Mouse (Mus musculus) limb, embryonic 12.5 days (tissue): Measurements from ENCODE around the gene Klf3. TPM values are rescaled to one million over a fixed set of nuclear protein-coding genes. Genes with fewer than 3 reads are reported as not detected.

Source experiments
- ATAC-seq: fragments of 200-750 bp; cut with Nextera tagmentation; 2 replicates; pipeline ENCODE4 v1.8.0; 2017; ENCODE audit warnings: low read depth, moderate TSS enrichment; ENCODE audit not compliant: insufficient number of reproducible peaks, insufficient read depth, low FRiP score, low TSS enrichment
- H3K27ac ChIP-seq: fragments of 300-500 bp; sonication (generic); 2 replicates; pipeline ENCODE4 v1.5.1; 2016; ENCODE audit warnings: mild to moderate bottlenecking, moderate library complexity
- H3K27me3 ChIP-seq: fragments of 300-500 bp; sonication (generic); 2 replicates; pipeline ENCODE4 v1.6.1; 2016; ENCODE audit warnings: mild to moderate bottlenecking, moderate library complexity
- H3K36me3 ChIP-seq: fragments of 300-500 bp; sonication (generic); 2 replicates; pipeline ENCODE4 v1.6.1; 2016; ENCODE audit warnings: mild to moderate bottlenecking, moderate library complexity
- H3K4me1 ChIP-seq: fragments of 300-500 bp; sonication (generic); replicated peaks from 2 replicates; pipeline ENCODE4 v1.6.1; 2016
- H3K4me2 ChIP-seq: fragments of 300-500 bp; sonication (generic); 2 replicates; pipeline ENCODE4 v1.6.1; 2016; ENCODE audit warnings: mild to moderate bottlenecking, moderate library complexity
- H3K4me3 ChIP-seq: fragments of 300-500 bp; sonication (generic); replicated peaks from 2 replicates; pipeline ENCODE4 v1.5.1; 2016; ENCODE audit warnings: mild to moderate bottlenecking
- H3K9ac ChIP-seq: fragments of 300-500 bp; sonication (generic); replicated peaks from 2 replicates; pipeline ENCODE4 v1.6.1; 2016; ENCODE audit warnings: mild to moderate bottlenecking, moderate library complexity
- H3K9me3 ChIP-seq: fragments of 300-500 bp; sonication (generic); 2 replicates; pipeline ENCODE4 v1.6.1; 2016; ENCODE audit warnings: mild to moderate bottlenecking, moderate library complexity
- WGBS: fragments of 180-500 bp; shearing (Covaris S2); methylation state at CpG from one replicate; pipeline ENCODE4 v1.1.7; 2016; 5-methylcytosine and 5-hydroxymethylcytosine counted together
- polyA plus RNA-seq: library from polyadenylated mRNA; unstranded; fragments of >200 nt; fragmentation: Nextera tagmentation; extraction: Ambion mirVana; gene quantifications from 2 replicates; pipeline ENCODE4 v1.2.1, GENCODE M21; 2016

Gene Klf3
- polyA plus RNA-seq, 1 experiment from 2014 or later = 37.8 TPM

DNA sequence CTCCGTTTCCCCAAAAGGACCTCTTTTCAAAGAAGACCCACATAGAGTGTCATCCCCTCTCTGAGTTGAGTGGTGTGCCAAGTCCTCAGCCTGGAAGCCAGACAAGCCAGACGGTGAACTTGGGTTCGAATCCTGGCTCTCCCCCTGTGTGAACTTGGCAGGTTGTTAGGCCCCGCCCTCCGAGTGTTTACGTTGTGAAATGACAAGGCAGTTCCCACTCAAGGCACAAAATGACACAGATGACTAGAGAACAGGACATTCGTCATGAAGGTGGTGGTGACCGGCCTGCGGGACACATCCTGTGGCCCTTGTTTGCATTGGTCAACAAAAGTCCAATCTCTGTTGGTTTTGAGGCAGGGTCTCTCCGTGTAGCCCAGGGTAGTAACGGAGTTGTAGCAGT is 6.7 kb downstream of the Klf3 start:
- no peak overlapping the region for H3K27ac ChIP-seq

DNA sequence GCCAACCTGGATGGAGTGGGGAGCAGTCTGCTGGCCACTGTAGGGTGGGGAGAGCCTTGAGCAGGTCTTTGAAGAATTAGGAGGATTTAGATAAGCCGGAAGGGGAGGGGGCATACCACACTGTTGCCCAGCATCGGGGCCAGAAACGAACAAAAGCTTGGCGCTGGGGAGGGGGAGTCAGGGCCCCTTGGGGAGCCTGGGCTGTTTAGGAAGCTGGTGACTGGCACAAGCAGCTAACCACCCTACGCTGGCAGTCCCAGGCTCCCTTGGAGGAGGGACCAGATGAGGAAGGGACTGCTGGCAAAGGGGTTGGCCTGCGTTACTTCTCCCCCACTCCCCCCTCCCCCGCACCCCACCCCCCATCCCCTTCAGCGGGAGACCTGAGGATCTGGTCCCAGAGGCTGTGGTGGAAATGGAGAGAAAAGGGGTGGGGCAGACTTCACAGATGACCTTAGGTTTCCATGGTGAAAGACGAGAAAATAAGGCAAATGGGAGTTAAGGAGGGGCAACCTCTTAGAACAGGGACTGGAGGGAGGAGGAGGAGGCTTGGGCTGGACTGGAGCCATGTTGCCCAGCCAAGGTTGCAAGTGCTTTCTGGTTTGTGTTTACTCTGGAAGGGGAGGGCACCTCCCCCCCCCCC is 7.8 kb downstream of the Klf3 start:
- H3K9me3 ChIP-seq = no peaks in the 10 kb centered on the region
- 0 out of 2 replicates have a peak overlapping the region, but pooled peaks have one; percentile 18 for H3K9ac ChIP-seq
- no peak overlapping the region for H3K4me3 ChIP-seq
- H3K4me2 ChIP-seq = peak overlapping the region; percentile 40
- WGBS = 2% methylated on average over 9 of the region's 9 CpGs
- H3K4me1 ChIP-seq = peaks cover 63% of the 10 kb centered on the region
- peak overlapping the region; percentile 91 for H3K27ac ChIP-seq
- no peaks in the 10 kb centered on the region for H3K27me3 ChIP-seq
- 0 out of 2 replicates have a peak, but pooled peaks cover 3% of the 10 kb centered on the region for H3K36me3 ChIP-seq
- ATAC-seq = peak; percentile 16; the same call in 1 of the 2 replicates

More for the DNA sequence above, 6.7 kb downstream of the Klf3 start:
- WGBS = 92% methylated on average over 11 of the region's 11 CpGs
- H3K4me3 ChIP-seq = no peak overlapping the region
- H3K27me3 ChIP-seq = no peaks in the 10 kb centered on the region
- 0 out of 2 replicates have a peak, but pooled peaks cover 3% of the 10 kb centered on the region for H3K36me3 ChIP-seq
- peaks cover 68% of the 10 kb centered on the region for H3K4me1 ChIP-seq
- H3K9ac ChIP-seq = no peak overlapping the region
- H3K9me3 ChIP-seq = no peaks in the 10 kb centered on the region
- no peak overlapping the region for H3K4me2 ChIP-seq
- no peak for ATAC-seq

DNA sequence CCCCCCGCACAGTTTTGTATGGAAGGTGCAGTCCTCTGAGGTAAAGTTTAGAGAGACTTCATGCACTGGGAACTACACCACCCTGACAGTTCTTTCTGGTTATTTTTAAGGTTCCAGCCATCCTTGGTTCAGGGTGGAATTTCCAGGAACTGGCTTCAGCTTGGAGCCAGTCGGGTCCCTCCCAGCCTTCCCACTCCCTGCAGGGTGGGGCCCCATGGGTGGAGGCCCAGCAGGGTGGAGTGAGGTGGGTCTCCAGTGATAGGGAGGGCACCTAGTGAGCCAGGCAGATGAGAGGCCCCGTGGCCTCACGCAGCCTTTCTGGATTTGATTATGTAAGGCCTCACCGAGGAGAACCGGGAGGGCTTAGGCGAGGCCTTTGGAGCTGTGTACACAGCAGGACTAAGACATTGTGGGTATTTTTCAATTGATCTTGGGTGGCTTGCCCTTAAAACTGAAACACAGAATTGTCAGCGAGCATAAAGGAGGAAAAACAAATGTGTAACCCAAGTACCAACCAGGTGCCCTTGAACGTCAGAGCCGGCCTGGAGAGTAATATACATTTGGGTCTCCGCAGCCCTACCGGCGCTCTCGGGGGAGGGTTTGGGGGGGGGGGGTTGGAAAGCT is 8.4 kb downstream of the Klf3 start:
- Histone ChIP-seq H3K4me1 (peaks cover 63% of the 10 kb centered on the region), H3K27ac (peak overlapping the region; percentile 91), H3K27me3 (no peaks in the 10 kb centered on the region), H3K9me3 (no peaks in the 10 kb centered on the region), H3K36me3 (peaks cover 3% of the 10 kb centered on the region; the same call in 1 of the 2 replicates), H3K9ac (0 out of 2 replicates have a peak overlapping the region, but pooled peaks have one; percentile 9), H3K4me3 (no peak overlapping the region), H3K4me2 (peak overlapping the region; percentile 40)
- ATAC-seq = 0 out of 2 replicates have a peak, but pooled peaks have one; percentile 20
- 6% methylated on average over 14 of the region's 14 CpGs for WGBS

DNA sequence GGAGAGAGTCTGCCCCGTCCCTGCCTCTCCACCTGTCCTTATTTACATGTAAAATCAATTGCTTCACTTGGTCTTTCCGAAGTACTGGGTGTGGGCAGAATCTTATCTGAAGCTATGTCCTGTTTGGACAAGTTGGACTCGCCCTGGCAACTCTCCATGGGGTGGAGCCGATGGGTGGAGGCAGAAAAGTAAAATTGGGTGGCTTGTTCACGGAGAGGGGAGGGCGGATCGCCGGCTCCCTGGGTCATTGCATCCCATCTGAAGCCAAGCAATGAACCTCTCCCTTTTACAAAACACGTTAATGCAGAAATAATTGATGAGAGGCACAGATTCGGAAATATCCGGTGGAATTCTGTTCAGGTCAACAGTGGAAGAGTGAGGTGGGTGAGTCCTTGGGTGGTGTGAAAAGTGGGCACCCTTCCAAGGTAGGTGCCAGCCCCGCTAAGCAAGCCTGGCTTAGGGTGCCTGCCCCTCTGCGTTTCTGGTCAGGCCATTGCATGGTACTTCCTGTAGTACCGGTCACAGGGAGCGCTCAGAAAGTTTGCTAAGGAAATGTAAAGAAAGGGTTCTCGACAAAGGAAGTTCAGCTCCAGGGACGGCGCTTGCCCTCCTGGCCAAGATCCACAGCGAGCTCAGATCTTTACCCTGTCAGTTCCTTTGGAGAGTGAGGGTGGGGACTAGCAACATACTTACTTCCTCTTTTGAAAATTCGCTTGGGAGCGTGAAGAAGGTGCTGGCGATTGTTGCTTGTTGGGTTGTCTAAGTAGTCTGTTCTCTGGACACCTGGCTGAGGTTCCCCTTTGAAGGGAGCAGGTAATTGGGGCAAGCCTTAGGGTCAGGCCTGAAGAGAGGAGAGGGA is 9.2 kb downstream of the Klf3 start:
- 28% methylated on average over 22 of the region's 22 CpGs for WGBS
- H3K36me3 ChIP-seq = peaks cover 9% of the 10 kb centered on the region; the same call in 1 of the 2 replicates
- H3K27ac ChIP-seq = peak overlapping the region; percentile 91
- peak overlapping the region; percentile 44; the same call in 1 of the 2 replicates for H3K9ac ChIP-seq
- H3K4me1 ChIP-seq = peaks cover 60% of the 10 kb centered on the region
- ATAC-seq = no peak
- peak overlapping the region; percentile 40 for H3K4me2 ChIP-seq
- no peaks in the 10 kb centered on the region for H3K27me3 ChIP-seq
- H3K9me3 ChIP-seq = no peaks in the 10 kb centered on the region
- H3K4me3 ChIP-seq = no peak overlapping the region

DNA sequence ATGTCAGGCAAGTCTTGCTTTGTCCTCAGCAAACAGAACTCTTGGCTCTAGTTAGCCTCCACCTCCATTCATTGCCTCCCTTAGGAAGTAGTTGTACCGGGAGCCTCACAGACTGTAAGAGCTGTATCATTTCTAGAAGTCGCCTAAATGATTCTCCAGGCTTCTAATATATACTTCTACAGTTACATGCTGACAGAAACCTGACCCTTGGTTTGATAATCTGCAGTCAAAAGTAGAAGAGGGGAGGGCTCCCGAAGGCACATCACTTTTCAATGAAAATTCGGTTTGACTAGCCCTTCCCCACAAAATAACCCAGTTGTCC is 9.8 kb downstream of the Klf3 start:
- no peak overlapping the region for H3K4me3 ChIP-seq
- H3K4me1 ChIP-seq = peaks cover 55% of the 10 kb centered on the region
- H3K27me3 ChIP-seq = no peaks in the 10 kb centered on the region
- ATAC-seq = no peak
- 36% methylated on average over 4 of the region's 4 CpGs for WGBS
- peak overlapping the region; percentile 91 for H3K27ac ChIP-seq
- peak overlapping the region; percentile 44; the same call in 1 of the 2 replicates for H3K9ac ChIP-seq
- H3K9me3 ChIP-seq = no peaks in the 10 kb centered on the region
- peak overlapping the region; percentile 40; the same call in 1 of the 2 replicates for H3K4me2 ChIP-seq
- peaks cover 11% of the 10 kb centered on the region; the same call in 1 of the 2 replicates for H3K36me3 ChIP-seq

DNA sequence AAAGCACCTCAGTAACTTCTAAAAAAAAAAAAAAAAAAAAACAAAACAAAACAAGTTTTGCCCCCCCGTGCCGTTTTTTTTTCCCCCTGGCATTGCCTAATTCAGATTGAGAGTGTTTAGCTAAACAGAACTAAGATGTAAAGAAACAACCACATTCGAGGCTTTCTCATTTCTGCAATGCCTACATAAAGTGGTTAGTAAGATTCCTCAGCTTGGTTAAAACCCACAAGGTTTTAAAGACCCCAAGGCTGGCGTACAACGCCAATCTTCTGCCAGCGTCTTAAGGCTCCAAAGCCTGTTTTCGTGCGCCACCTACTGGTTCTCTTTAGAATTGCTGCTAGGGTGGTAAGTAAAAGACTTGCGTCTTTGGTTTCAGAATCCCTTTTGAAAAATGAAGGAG is 10.2 kb downstream of the Klf3 start:
- H3K4me2 ChIP-seq = no peak overlapping the region

DNA sequence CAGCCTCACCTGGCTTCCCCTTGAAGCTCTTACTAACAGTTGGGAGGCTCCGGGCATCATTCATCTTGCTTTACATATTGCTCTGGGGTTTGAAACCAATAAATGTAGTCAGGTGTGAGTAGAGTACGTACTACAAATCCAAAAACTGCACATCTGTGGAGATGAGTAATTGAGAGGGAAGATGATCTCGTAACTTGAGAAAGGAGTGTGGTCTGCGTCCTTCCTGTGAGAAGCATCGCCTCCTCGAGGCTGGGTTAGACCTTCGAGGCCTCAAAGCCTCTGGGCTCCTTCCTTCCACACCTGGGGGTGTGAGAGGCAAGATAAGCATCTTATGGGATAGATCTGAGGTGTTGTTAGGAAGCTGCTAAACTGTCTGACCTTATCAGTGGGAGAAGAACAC is 11.2 kb downstream of the Klf3 start:
- no peak overlapping the region for H3K9ac ChIP-seq
- no peaks in the 10 kb centered on the region for H3K9me3 ChIP-seq
- no peak overlapping the region for H3K4me2 ChIP-seq
- H3K27ac ChIP-seq = no peak overlapping the region
- peaks cover 46% of the 10 kb centered on the region for H3K4me1 ChIP-seq
- H3K4me3 ChIP-seq = no peak overlapping the region
- no peak for ATAC-seq
- peaks cover 18% of the 10 kb centered on the region for H3K36me3 ChIP-seq
- WGBS = 81% methylated on average over 7 of the region's 7 CpGs
- H3K27me3 ChIP-seq = no peaks in the 10 kb centered on the region

More for the DNA sequence above, 10.2 kb downstream of the Klf3 start:
- 10% methylated on average over 9 of the region's 9 CpGs for WGBS
- H3K36me3 ChIP-seq = peaks cover 11% of the 10 kb centered on the region; the same call in 1 of the 2 replicates
- no peaks in the 10 kb centered on the region for H3K9me3 ChIP-seq
- H3K9ac ChIP-seq = no peak overlapping the region
- no peak overlapping the region for H3K27ac ChIP-seq
- H3K4me3 ChIP-seq = no peak overlapping the region
- no peak for ATAC-seq
- H3K4me1 ChIP-seq = peaks cover 51% of the 10 kb centered on the region
- no peaks in the 10 kb centered on the region for H3K27me3 ChIP-seq

DNA sequence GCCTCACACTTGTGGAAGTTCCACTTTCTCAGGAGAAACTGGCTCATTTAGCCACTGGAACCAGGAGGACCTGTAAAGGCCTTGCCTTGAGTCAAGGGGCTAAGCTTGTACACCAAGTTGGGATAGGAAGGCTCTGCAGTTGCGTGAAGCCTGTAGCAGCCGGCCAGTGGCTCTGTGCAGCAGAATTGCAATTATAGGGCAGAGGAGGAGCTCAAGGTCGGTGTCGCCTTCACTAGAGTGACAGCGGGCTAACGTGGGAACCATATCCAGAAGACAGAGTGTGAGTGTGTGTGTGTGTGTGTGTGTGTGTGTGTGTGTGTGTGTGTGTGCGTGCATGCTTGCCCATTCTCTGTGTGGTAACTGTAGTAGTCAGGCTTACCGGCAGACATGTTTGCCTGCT is 12.4 kb downstream of the Klf3 start:
- H3K27ac ChIP-seq = no peak overlapping the region
- H3K9me3 ChIP-seq = no peaks in the 10 kb centered on the region
- H3K27me3 ChIP-seq = no peaks in the 10 kb centered on the region
- H3K9ac ChIP-seq = no peak overlapping the region
- no peak overlapping the region for H3K4me3 ChIP-seq
- H3K4me2 ChIP-seq = no peak overlapping the region
- peaks cover 24% of the 10 kb centered on the region for H3K36me3 ChIP-seq
- 82% methylated on average over 8 of the region's 8 CpGs for WGBS
- ATAC-seq = no peak
- H3K4me1 ChIP-seq = peaks cover 38% of the 10 kb centered on the region

DNA sequence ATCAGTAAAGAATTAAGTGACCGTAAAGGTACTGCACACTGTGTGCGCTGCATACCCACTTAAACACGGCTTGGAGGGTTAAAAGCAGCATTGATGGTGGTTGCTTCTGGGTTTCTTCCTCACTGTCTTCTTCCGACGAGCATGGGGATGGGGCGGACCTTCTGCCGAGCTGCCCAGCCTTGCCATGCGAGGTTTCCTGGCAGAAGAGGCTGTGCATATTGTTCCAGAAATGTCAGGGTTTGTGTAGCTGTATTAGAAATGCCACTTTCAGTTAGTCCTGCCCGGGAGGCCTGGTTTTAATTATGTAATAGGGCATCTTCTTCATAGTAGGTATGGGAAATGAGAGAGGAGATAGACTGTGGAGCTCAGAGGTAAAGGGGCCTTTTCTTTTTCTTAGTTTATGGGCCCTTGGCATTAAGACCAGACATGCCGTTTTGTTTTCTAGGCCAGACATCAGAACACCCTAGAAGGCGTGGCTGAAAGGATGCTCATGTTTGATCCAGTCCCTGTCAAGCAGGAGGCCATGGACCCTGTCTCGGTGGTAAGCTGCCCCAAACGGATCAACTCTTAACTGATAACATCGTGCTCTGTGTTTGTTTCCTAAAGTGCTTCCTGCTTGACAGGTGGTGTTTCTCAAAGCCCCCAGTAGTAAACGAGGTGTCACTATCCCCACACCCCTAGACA is 13.2 kb downstream of the Klf3 start:
- Histone ChIP-seq H3K27ac (no peak overlapping the region), H3K27me3 (no peaks in the 10 kb centered on the region), H3K4me3 (no peak overlapping the region), H3K9me3 (no peaks in the 10 kb centered on the region), H3K4me1 (peaks cover 30% of the 10 kb centered on the region), H3K9ac (no peak overlapping the region), H3K36me3 (peaks cover 30% of the 10 kb centered on the region), H3K4me2 (no peak overlapping the region)
- ATAC-seq = no peak
- 54% methylated on average over 15 of the region's 15 CpGs for WGBS

DNA sequence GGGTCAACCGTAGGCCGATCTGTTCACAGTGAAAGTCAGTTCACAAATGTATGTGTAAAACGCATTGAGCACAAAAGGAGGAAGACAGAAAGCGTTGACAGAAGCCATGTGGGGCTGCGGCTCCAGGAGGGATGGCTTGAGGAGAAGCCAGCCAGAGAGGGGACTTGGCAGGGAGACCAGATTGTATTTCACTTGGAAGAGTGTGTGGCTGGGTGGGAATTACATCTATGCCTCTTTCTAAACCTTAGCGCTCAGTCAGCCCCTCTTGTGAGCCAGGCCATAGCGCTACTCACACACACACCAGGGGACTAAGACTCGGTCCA is 13.7 kb downstream of the Klf3 start:
- WGBS = 68% methylated on average over 8 of the region's 8 CpGs
- no peak overlapping the region for H3K4me2 ChIP-seq
- H3K27me3 ChIP-seq = no peaks in the 10 kb centered on the region
- ATAC-seq = no peak
- peaks cover 25% of the 10 kb centered on the region for H3K4me1 ChIP-seq
- no peak overlapping the region for H3K27ac ChIP-seq
- H3K36me3 ChIP-seq = peaks cover 36% of the 10 kb centered on the region
- no peak overlapping the region for H3K4me3 ChIP-seq
- no peaks in the 10 kb centered on the region for H3K9me3 ChIP-seq
- H3K9ac ChIP-seq = no peak overlapping the region

DNA sequence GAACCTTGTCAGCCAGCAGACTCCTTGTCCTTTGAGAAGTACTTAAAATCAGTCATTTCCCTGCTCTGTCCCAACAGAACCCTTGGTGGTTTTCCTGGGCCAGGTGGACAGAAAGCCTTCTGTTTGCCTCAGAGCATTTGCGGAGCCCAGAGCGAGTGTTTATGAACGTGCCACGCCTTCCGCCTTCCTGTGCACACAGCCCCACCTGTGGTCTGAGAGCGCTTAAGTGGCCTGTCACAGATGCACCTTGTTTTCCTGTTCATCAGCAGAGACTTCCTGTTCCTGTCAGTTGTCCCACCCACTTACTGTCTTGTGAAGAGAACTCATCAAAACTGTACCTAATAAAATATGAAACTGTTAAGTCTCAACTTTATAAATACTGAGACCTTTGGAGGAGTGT is 16.2 kb downstream of the Klf3 start:
- no peak for ATAC-seq
- WGBS = 75% methylated on average over 6 of the region's 6 CpGs

More for the DNA sequence above, 16.2 kb downstream of the Klf3 start:
- Histone ChIP-seq H3K4me3 (no peak overlapping the region), H3K9me3 (no peaks in the 10 kb centered on the region), H3K9ac (no peak overlapping the region), H3K27me3 (no peaks in the 10 kb centered on the region), H3K36me3 (peaks cover 60% of the 10 kb centered on the region), H3K27ac (no peak overlapping the region), H3K4me2 (no peak overlapping the region), H3K4me1 (peaks cover 13% of the 10 kb centered on the region; the same call in 1 of the 2 replicates)
